Mouse (Mus musculus) G1E (cell line): ENCODE results near the gene Ptgr1.

Experiments
- CTCF ChIP-seq: IDR thresholded peaks from 2 replicates; pipeline ENCODE4 v1.5.1; 2012; ENCODE audit warnings: low read depth, low read length, inconsistent platforms, mixed read lengths
- GATA1 ChIP-seq: IDR thresholded peaks from 2 replicates; pipeline ENCODE4 v1.6.1; 2012; ENCODE audit warnings: borderline replicate concordance, low read length, inconsistent platforms, mixed read lengths
- POLR2AphosphoS5 ChIP-seq: IDR thresholded peaks from 2 replicates; pipeline ENCODE4 v1.6.1; 2012; ENCODE audit warnings: low read depth, low read length, inconsistent platforms; ENCODE audit not compliant: insufficient replicate concordance
- TAL1 ChIP-seq: conservative IDR thresholded peaks from 2 replicates; pipeline ENCODE4 v1.6.1; 2012; ENCODE audit warnings: low read depth, low read length, inconsistent platforms, mixed read lengths

GRCm38 (mm10) chr4:58944695-58945094 is 42.2 kb downstream of the Ptgr1 start:
- TF ChIP-seq CTCF (no peak), GATA1 (no peak), TAL1 (no peak), POLR2AphosphoS5 (no peak)
